ENCODE assay signal across 10 mouse cellular contexts in the genomic region with DNA sequence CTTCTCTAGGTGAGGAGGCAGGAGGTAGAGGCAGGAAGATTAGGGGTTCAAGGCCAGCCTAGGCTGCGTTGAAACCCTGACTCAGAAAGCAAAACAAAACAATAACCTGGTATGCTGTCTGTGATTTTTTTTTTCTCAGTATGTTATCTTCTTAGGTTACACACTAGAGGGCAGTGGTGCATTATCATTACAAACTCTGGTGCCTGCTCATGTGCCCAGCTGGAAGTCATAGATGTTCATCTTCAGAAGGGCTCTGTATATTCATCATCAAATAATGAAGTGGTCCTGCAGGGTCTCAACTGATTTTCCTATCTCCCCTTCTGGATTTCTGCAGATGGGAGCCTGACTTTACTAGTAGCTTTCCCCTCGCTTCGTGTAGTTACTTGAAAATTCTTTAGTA.
DNase-seq lines count a peak whose midpoint lies in the region; ATAC-seq and TF ChIP-seq lines count a peak whose summit lies in the region.
"Had no signal": no experiment of that assay in that cellular context is flagged by ENCODE, and none has a peak within 500 bp of the region (broad histone marks: within the 10 kb centered on the region; RNA-seq: fewer than 3 reads in every experiment).

No protein-coding gene starts in this region.

- no peak overlapping the region for H3K4me2 ChIP-seq in embryonic facial prominence, embryonic 11.5 days (ENCODE audit: low read depth, low read length)
- no peak overlapping the region for H3K4me2 ChIP-seq in midbrain, embryonic 15.5 days
- H3K4me2 ChIP-seq: embryonic facial prominence, embryonic 13.5 days; neural tube, embryonic 12.5 days had no signal

- H3K27me3 ChIP-seq in embryonic facial prominence, embryonic 11.5 days (ENCODE audit: control insufficient read depth, insufficient read depth, low read length), result no peaks in the 10 kb centered on the region
- no peaks in the 10 kb centered on the region for H3K27me3 ChIP-seq in midbrain, embryonic 15.5 days (replicated peaks)
- H3K27me3 ChIP-seq: embryonic facial prominence, embryonic 13.5 days; neural tube, embryonic 12.5 days had no signal

- no peaks in the 10 kb centered on the region for H3K4me1 ChIP-seq in embryonic facial prominence, embryonic 11.5 days (ENCODE audit: control insufficient read depth, insufficient read depth, low read length)
- 0 out of 2 replicates have a peak, but pooled peaks cover 3% of the 10 kb centered on the region for H3K4me1 ChIP-seq in midbrain, embryonic 15.5 days
- H3K4me1 ChIP-seq: embryonic facial prominence, embryonic 13.5 days; neural tube, embryonic 12.5 days had no signal

- H3K36me3 ChIP-seq in embryonic facial prominence, embryonic 11.5 days (replicated peaks; ENCODE audit: control insufficient read depth, insufficient read depth, low read depth, low read length), result no peaks in the 10 kb centered on the region
- no peaks in the 10 kb centered on the region for H3K36me3 ChIP-seq in midbrain, embryonic 15.5 days (replicated peaks)
- H3K36me3 ChIP-seq: embryonic facial prominence, embryonic 13.5 days; neural tube, embryonic 12.5 days had no signal

- peak; percentile 70 for TF ChIP-seq CTCF in left cerebral cortex, adult 2 months (IDR thresholded peaks at IDR 0.05)

- intact Hi-C loops in left cerebral cortex, adult 2 months (cut with DNase I), result loop anchor here (1.0 to 5.0 kb wide), 2 partner anchors 971 to 1163 kb away; no protein-coding TSS in a partner anchor

- no peak for ATAC-seq in embryonic facial prominence, embryonic 11.5 days (replicated peaks; ENCODE audit: insufficient number of reproducible peaks, low FRiP score, low TSS enrichment, low read depth)
- ATAC-seq in midbrain, embryonic 15.5 days (replicated peaks), result no peak

- no peak overlapping the region for H3K9ac ChIP-seq in embryonic facial prominence, embryonic 11.5 days (replicated peaks; ENCODE audit: low read length)
- H3K9ac ChIP-seq in midbrain, embryonic 15.5 days, result no peak overlapping the region
- H3K9ac ChIP-seq: embryonic facial prominence, embryonic 13.5 days; neural tube, embryonic 12.5 days had no signal

- no peak overlapping the region for H3K27ac ChIP-seq in left cerebral cortex, adult 2 months
- H3K27ac ChIP-seq in embryonic facial prominence, embryonic 11.5 days (replicated peaks; ENCODE audit: low read depth, low read length), result no peak overlapping the region
- 0 out of 2 replicates have a peak overlapping the region, but pooled peaks have one; percentile 29 for H3K27ac ChIP-seq in midbrain, embryonic 15.5 days
- H3K27ac ChIP-seq: embryonic facial prominence, embryonic 13.5 days; neural tube, embryonic 12.5 days had no signal

- H3K4me3 ChIP-seq in left cerebral cortex, adult 2 months, result no peak overlapping the region
- H3K4me3 ChIP-seq in embryonic facial prominence, embryonic 11.5 days (ENCODE audit: low read depth, low read length), result no peak overlapping the region
- H3K4me3 ChIP-seq in midbrain, embryonic 15.5 days, result no peak overlapping the region
- H3K4me3 ChIP-seq: embryonic facial prominence, embryonic 13.5 days; neural tube, embryonic 12.5 days had no signal

- 63% methylated on average over 3 of the region's 3 CpGs for WGBS in embryonic facial prominence, embryonic 11.5 days
- 54% methylated on average over 3 of the region's 3 CpGs for WGBS in midbrain, embryonic 15.5 days

- no peaks in the 10 kb centered on the region for H3K9me3 ChIP-seq in embryonic facial prominence, embryonic 11.5 days (replicated peaks; ENCODE audit: control insufficient read depth, low read length)
- no peaks in the 10 kb centered on the region for H3K9me3 ChIP-seq in midbrain, embryonic 15.5 days
- H3K9me3 ChIP-seq: embryonic facial prominence, embryonic 13.5 days; neural tube, embryonic 12.5 days had no signal

- peak; percentile 11 for DNase-seq in adrenal gland, adult 2 months
- DNase-seq in adrenal gland, adult 18-20 months (ENCODE audit: low spot score in 2 of 2), result no peak
- DNase-seq in left cerebral cortex, adult 2 months (ENCODE audit: extremely low spot score in 1 of 2, low spot score in 2 of 2), result no peak
- no peak for DNase-seq in left cerebral cortex, adult 18-20 months (ENCODE audit: low spot score in 2 of 2)
- DNase-seq in embryonic facial prominence, embryonic 11.5 days (ENCODE audit: low spot score), result peak; percentile 66
- no peak for DNase-seq in thymus, postnatal 14 days
- DNase-seq in natural killer cell, adult 2 months (ENCODE audit: low spot score in 2 of 2), result no peak

Comparison
In these comparisons a context has a peak if more than half of its experiments do, and no peak if none do; other contexts are left out.
1. DNase-seq: peak in adrenal gland, adult 2 months (single experiment) and embryonic facial prominence, embryonic 11.5 days (single experiment); none in adrenal gland, adult 18-20 months (0 of 2), left cerebral cortex, adult 2 months (0 of 2), left cerebral cortex, adult 18-20 months (0 of 2), thymus, postnatal 14 days (single experiment) and natural killer cell, adult 2 months (0 of 2).